Mouse (Mus musculus): ENCODE data around the gene Ccl9. TPM values are rescaled to one million over a fixed set of nuclear protein-coding genes. Genes with fewer than 3 reads are reported as not detected.
A peak's percentile ranks its signal among the peaks of the same experiment; 100 is the strongest.

Gene Ccl9
- polyA plus RNA-seq, 1 experiment from 2014 or later = 4.1 TPM

- Histone ChIP-seq H3K4me2 (ENCODE audit: low read length) (peak overlapping the region; percentile 46), H3K4me1 (replicated peaks; ENCODE audit: insufficient read depth, low read length) (0 out of 2 replicates have a peak, but pooled peaks cover 4% of the 10 kb centered on the region), H3K36me3 (ENCODE audit: insufficient read depth, low read length) (no peaks in the 10 kb centered on the region), H3K27me3 (ENCODE audit: insufficient read depth, low read length) (no peaks in the 10 kb centered on the region), H3K9me3 (replicated peaks; ENCODE audit: low read length) (no peaks in the 10 kb centered on the region), H3K27ac (no peak overlapping the region), H3K9ac (ENCODE audit: low read depth, low read length) (no peak overlapping the region), H3K4me3 (replicated peaks; ENCODE audit: low read depth, low read length) (peak overlapping the region; percentile 0; the same call in 1 of the 2 replicates)
- ATAC-seq (replicated peaks; ENCODE audit: low FRiP score, low read depth) (no peak; the same call in 1 of the 2 replicates), DNase-seq (ENCODE audit: low spot score) (peak; percentile 83)
- 28% methylated on average over 13 of the region's 13 CpGs for WGBS
- TF ChIP-seq CTCF (IDR thresholded peaks at IDR 0.05; ENCODE audit: low read depth) = no peak
Observed at GRCm38 (mm10) chr11:83534609-83535423, 43.6 kb downstream of the Ccl9 start.

- WGBS = 63% methylated on average over 8 of the region's 8 CpGs
- H3K4me1 ChIP-seq (replicated peaks; ENCODE audit: insufficient read depth, low read length) = 0 out of 2 replicates have a peak, but pooled peaks cover 4% of the 10 kb centered on the region
- H3K4me2 ChIP-seq (ENCODE audit: low read length) = peak overlapping the region; percentile 46
- no peaks in the 10 kb centered on the region for H3K27me3 ChIP-seq (ENCODE audit: insufficient read depth, low read length)
- H3K9ac ChIP-seq (ENCODE audit: low read depth, low read length) = no peak overlapping the region
- ATAC-seq (replicated peaks; ENCODE audit: low FRiP score, low read depth) = no peak
- H3K36me3 ChIP-seq (ENCODE audit: insufficient read depth, low read length) = no peaks in the 10 kb centered on the region
- DNase-seq (ENCODE audit: low spot score) = no peak
- no peak overlapping the region for H3K4me3 ChIP-seq (replicated peaks; ENCODE audit: low read depth, low read length)
- H3K27ac ChIP-seq = no peak overlapping the region
- H3K9me3 ChIP-seq (replicated peaks; ENCODE audit: low read length) = no peaks in the 10 kb centered on the region
- TF ChIP-seq CTCF (IDR thresholded peaks at IDR 0.05; ENCODE audit: low read depth) = no peak
Observed at GRCm38 (mm10) chr11:83534143-83534542, 44.3 kb downstream of the Ccl9 start.

GRCm38 (mm10) chr11:83533192-83533591, 45.2 kb downstream of the Ccl9 start:
- Histone ChIP-seq H3K9ac (ENCODE audit: low read depth, low read length) (no peak overlapping the region), H3K36me3 (ENCODE audit: insufficient read depth, low read length) (no peaks in the 10 kb centered on the region), H3K4me1 (replicated peaks; ENCODE audit: insufficient read depth, low read length) (0 out of 2 replicates have a peak, but pooled peaks cover 4% of the 10 kb centered on the region), H3K4me2 (ENCODE audit: low read length) (no peak overlapping the region), H3K27me3 (ENCODE audit: insufficient read depth, low read length) (no peaks in the 10 kb centered on the region), H3K9me3 (replicated peaks; ENCODE audit: low read length) (no peaks in the 10 kb centered on the region), H3K4me3 (replicated peaks; ENCODE audit: low read depth, low read length) (no peak overlapping the region), H3K27ac (no peak overlapping the region)
- ATAC-seq (replicated peaks; ENCODE audit: low FRiP score, low read depth) = no peak
- WGBS = 100% methylated on average over 1 of the region's 1 CpGs
- TF ChIP-seq CTCF (IDR thresholded peaks at IDR 0.05; ENCODE audit: low read depth) = no peak
- no peak for DNase-seq (ENCODE audit: low spot score)

- WGBS = 89% methylated on average over 5 of the region's 5 CpGs
- TF ChIP-seq CTCF (IDR thresholded peaks at IDR 0.05; ENCODE audit: low read depth) = no peak
- no peak within 1 kb of the TSS for H3K4me2 ChIP-seq (ENCODE audit: low read length)
Observed at GRCm38 (mm10) chr11:83530360-83530759, 48.1 kb downstream of the Ccl9 start, which contains the start of gene Ccl5. Gene Ccl5, minus strand, starts transcription at chr11:83530518.

GRCm38 (mm10) chr11:83529024-83529423, 49.4 kb downstream of the Ccl9 start:
- Histone ChIP-seq H3K4me3 (replicated peaks; ENCODE audit: low read depth, low read length) (no peak overlapping the region), H3K27me3 (ENCODE audit: insufficient read depth, low read length) (no peaks in the 10 kb centered on the region), H3K27ac (no peak overlapping the region), H3K9me3 (replicated peaks; ENCODE audit: low read length) (no peaks in the 10 kb centered on the region), H3K4me2 (ENCODE audit: low read length) (no peak overlapping the region), H3K36me3 (ENCODE audit: insufficient read depth, low read length) (no peaks in the 10 kb centered on the region), H3K9ac (ENCODE audit: low read depth, low read length) (no peak overlapping the region), H3K4me1 (replicated peaks; ENCODE audit: insufficient read depth, low read length) (no peaks in the 10 kb centered on the region)
- no peak for DNase-seq (ENCODE audit: low spot score)
- ATAC-seq (replicated peaks; ENCODE audit: low FRiP score, low read depth) = no peak
- 77% methylated on average over 12 of the region's 12 CpGs for WGBS
- no peak for TF ChIP-seq CTCF (IDR thresholded peaks at IDR 0.05; ENCODE audit: low read depth)

More at GRCm38 (mm10) chr11:83530360-83530759, 48.1 kb downstream of the Ccl9 start, which contains the start of gene Ccl5:
- Histone ChIP-seq H3K9me3 (replicated peaks; ENCODE audit: low read length) (no peaks in the 10 kb centered on the region), H3K27me3 (ENCODE audit: insufficient read depth, low read length) (no peaks in the 10 kb centered on the region), H3K4me1 (replicated peaks; ENCODE audit: insufficient read depth, low read length) (0 out of 2 replicates have a peak, but pooled peaks cover 4% of the 10 kb centered on the region), H3K4me3 (replicated peaks; ENCODE audit: low read depth, low read length) (no peak within 1 kb of the TSS), H3K27ac (no peak within 1 kb of the TSS), H3K9ac (ENCODE audit: low read depth, low read length) (no peak within 1 kb of the TSS), H3K36me3 (ENCODE audit: insufficient read depth, low read length) (no peaks in the 10 kb centered on the region)
- DNase-seq (ENCODE audit: low spot score) (no peak), ATAC-seq (replicated peaks; ENCODE audit: low FRiP score, low read depth) (no peak)

Other genes with a start within 250 kb of the Ccl9 start
- 0.38 and 0.49 TPM in 2 replicates for gene Rasl10b, start 169.5 kb downstream of the Ccl9 start, polyA plus RNA-seq (2015; fragmentation: Nextera tagmentation; extraction: Ambion mirVana)
- not detected in 2 replicates for gene Gas2l2, start 149.2 kb downstream of the Ccl9 start, polyA plus RNA-seq (2015; fragmentation: Nextera tagmentation; extraction: Ambion mirVana)
- 0.22 TPM in 1 of 2 replicates, not detected in the other for gene 1700020L24Rik, start 141.0 kb downstream of the Ccl9 start, polyA plus RNA-seq (2015; fragmentation: Nextera tagmentation; extraction: Ambion mirVana)
- 1.9 and 2.2 TPM in 2 replicates for gene Mmp28, start 115.6 kb downstream of the Ccl9 start, polyA plus RNA-seq (2015; fragmentation: Nextera tagmentation; extraction: Ambion mirVana)
- gene Taf15, start 105.5 kb downstream of the Ccl9 start, polyA plus RNA-seq (2015; fragmentation: Nextera tagmentation; extraction: Ambion mirVana) = 5.7 and 6.7 TPM in 2 replicates
- gene Heatr9, start 56.5 kb downstream of the Ccl9 start, polyA plus RNA-seq (2015; fragmentation: Nextera tagmentation; extraction: Ambion mirVana) = not detected in 2 replicates
- 0.47 and 0.79 TPM in 2 replicates for gene Ccl5, start 48.1 kb downstream of the Ccl9 start, polyA plus RNA-seq (2015; fragmentation: Nextera tagmentation; extraction: Ambion mirVana)
- 9.5 and 12.0 TPM in 2 replicates for gene Ccl6, start 14.5 kb upstream of the Ccl9 start, polyA plus RNA-seq (2015; fragmentation: Nextera tagmentation; extraction: Ambion mirVana)
- gene Rpl9-ps1, start 67.0 kb upstream of the Ccl9 start, polyA plus RNA-seq (2015; fragmentation: Nextera tagmentation; extraction: Ambion mirVana) = not detected in 2 replicates
- gene Ccl3, start 70.7 kb upstream of the Ccl9 start, polyA plus RNA-seq (2015; fragmentation: Nextera tagmentation; extraction: Ambion mirVana) = 0.55 and 1.3 TPM in 2 replicates
- 0.94 and 1.7 TPM in 2 replicates for gene Ccl4, start 83.9 kb upstream of the Ccl9 start, polyA plus RNA-seq (2015; fragmentation: Nextera tagmentation; extraction: Ambion mirVana)
- gene Wfdc17, start 125.4 kb upstream of the Ccl9 start, polyA plus RNA-seq (2015; fragmentation: Nextera tagmentation; extraction: Ambion mirVana) = 3.5 and 6.6 TPM in 2 replicates
- 0.33 TPM in 1 of 2 replicates, not detected in the other for gene Wfdc18, start 130.4 kb upstream of the Ccl9 start, polyA plus RNA-seq (2015; fragmentation: Nextera tagmentation; extraction: Ambion mirVana)
- gene Wfdc21, start 168.3 kb upstream of the Ccl9 start, polyA plus RNA-seq (2015; fragmentation: Nextera tagmentation; extraction: Ambion mirVana) = 1.5 and 1.7 TPM in 2 replicates
- gene Heatr6, start 175.1 kb upstream of the Ccl9 start, polyA plus RNA-seq (2015; fragmentation: Nextera tagmentation; extraction: Ambion mirVana) = 14.4 and 14.9 TPM in 2 replicates

Data from kidney, postnatal 0 days (tissue).